Mouse (Mus musculus) spleen, embryonic (tissue): ENCODE results near the gene Them7.

ENCODE experiments used
- CTCF ChIA-PET: fragments of 350-600 bp; sonication (Branson Sonifier 250); formaldehyde crosslinking; loops from one replicate; lab custom pipeline; 2022; lab: Charles Lee

Them7 gene

DNA sequence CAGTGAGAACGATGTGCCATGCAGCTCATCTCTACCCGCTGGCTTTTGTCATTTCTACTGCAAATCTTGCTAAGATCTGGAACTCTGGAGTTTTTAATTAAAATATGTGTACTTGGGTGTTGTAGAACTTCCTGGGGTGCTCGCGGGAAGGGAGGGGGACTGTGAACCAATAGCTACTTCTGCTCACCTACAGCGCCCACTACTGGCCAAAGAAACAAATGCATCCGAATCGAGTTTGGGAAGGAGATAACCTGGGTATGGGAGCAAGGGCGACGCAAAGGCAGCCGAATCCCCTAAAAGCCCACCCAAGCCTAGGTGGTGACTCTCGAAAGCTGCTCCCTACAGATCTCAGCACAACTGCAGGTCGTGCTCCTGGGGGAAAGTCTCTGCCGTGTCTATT lies 87.3 kb downstream of the Them7 start:
- CTCF ChIA-PET: no interaction called here

DNA sequence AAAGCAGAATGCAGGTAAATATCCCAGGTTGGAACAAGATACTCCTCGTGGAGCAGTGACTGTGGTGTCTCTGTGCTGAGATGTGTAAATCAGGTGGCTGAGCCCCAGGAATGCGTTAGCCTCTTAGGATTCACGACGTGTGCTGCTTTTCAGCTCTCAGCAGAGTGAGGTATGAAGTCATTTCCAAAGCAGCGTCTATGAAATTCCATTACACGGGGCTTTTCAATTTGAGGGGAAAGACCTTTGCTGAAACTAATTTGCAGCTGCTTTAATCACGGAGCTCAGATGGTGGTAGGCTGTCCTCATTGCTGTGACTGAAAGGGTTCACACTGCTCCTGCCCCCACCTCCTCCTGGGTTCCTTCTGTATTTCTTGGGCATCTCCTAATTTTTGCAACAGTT lies 87.9 kb downstream of the Them7 start:
- CTCF ChIA-PET: no interaction called here

DNA sequence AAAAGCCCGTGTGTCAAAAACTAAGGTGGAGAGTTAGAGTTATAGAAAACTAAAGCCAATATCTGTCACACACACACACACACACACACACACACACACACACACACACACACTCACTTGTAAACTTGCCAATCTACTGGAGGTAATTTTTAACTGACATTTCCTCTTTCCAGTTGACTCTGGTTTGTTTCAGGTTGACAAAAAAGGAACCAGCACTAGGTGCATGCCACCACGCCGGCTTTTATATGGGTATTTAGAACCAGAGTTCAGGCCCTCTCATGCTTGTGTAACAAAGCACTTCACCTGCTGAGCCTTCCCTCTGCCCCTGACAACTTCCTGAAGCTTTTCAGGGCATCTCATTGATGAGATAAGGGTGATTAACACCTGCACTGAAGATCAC lies 89.0 kb downstream of the Them7 start:
- CTCF ChIA-PET: no interaction called here

DNA sequence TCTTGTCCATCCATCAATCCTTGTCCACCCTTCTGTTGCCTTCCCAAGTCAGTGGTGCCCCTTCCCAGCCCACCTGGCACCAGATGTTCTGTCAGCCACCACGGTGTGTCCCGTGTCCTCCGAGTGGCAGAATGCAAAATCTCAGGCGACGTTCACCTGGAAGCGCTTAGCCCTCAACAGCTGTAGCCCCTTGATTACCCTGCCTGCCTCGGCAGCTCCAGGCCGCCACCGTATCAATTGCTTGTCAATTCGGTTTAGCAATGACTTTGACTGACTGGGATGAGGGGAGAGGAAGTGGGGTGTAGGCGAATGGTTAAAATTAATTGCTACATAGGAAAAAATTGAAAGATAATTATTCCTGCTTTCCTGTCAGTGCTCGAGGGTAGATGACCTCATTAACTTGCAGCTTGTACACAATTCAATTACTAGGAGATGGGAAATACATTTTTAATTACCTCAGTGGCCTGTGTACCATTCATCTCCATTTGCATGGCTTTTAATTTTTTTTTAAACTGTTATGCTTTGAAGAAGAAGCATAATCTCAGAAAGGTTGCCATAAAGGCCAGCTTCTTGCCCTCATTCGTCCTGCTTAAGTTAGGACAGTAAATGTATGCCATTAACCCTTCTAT lies 93.5 kb downstream of the Them7 start:
- CTCF ChIA-PET: no interaction called here

DNA sequence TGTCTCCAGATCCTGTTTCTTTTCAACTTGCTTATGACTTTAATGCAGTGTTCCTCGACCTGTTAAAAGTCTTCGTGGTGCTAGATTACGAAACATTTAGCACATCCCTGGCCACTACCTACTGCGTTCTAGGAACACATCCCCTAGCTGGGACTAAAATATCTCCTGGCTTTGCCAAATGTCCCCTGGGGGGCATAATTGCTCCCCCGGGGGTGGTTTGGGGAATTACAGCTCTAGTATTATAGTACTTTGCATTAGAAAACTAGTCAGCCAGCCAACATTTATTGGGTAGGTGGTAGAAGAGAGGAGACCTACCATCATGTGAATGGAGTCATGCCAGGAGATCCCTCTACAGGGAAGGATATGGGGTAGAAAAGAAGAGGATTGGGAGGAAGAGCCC lies 101.9 kb downstream of the Them7 start:
- CTCF ChIA-PET: no interaction called here

DNA sequence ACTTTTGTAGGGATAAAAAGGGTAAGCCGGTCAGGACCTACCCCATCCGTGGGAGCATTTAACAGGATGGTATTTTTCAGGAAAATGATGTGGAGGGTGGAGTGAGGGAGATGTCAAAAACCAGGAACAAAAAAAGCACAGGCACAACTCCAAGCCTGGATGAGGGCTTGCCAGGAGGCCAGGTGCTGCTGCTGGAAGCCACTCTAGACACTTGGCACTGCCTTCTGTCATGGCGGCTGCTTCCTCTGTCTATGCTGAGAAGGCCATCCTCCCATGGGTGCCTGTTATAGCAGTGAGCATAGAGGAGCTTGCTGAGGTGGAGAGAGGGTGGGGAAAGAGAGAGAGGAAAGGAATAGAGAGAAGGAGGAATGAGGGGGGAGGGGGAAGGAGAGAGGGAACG lies 105.9 kb downstream of the Them7 start:
- CTCF ChIA-PET: no interaction called here

DNA sequence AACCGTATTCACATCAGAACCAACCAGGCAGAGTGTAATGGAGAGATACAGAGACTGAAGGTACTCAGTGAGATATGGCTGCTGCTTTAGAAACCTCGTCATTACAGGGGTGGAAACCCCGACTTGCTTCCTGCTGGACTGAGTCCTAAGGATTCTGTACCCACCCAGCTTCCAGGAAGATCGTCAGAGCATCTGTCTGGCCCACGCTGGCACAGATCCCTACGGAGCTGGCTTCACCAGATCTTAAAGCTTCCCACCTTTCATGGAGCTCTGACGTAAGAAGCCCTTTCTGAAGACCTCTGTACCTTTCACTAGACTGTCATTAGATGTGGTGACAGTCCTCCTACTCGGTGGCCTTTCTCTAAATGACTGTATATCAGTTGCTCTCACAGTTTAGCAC lies 109.0 kb downstream of the Them7 start:
- CTCF ChIA-PET: no interaction called here

DNA sequence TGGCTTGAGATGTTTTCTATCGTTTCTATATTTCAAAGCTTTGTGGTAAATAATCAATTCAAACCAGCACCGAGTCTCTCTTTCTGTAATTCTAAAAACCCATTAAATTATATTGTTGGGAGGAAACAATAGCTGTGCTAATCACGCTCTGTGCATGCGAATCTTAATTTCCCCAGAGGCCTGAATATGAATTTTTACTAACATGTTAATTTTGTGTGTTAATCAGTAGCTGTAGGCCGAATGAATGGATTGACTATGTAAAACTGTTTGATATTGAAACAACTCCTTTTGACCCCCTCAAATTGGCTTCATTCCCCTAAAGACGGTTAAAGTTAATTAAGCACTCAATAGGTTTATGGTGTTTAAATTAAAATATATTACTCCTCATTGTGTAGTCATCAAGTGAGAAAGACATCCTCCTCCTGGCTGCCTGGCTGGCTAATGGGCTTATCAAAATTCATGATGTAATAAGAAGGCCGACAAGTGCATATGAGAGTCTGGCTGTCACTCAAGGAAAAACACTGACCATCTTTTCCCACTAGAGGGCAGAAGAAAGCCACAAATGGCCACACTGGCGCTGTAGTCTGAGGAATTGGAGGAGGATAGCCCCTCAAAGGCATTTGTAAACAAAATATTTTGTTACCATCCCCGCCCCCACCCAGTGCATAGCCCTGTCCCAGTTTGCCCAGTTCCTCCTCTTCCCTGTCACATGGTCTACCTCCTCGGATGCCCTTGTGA lies 110.0 kb downstream of the Them7 start:
- CTCF ChIA-PET: interaction anchor here (0.5 to 0.7 kb wide), 2 partner anchors 203 to 751 kb away, joined by 3 read pairs; no protein-coding TSS in a partner anchor

DNA sequence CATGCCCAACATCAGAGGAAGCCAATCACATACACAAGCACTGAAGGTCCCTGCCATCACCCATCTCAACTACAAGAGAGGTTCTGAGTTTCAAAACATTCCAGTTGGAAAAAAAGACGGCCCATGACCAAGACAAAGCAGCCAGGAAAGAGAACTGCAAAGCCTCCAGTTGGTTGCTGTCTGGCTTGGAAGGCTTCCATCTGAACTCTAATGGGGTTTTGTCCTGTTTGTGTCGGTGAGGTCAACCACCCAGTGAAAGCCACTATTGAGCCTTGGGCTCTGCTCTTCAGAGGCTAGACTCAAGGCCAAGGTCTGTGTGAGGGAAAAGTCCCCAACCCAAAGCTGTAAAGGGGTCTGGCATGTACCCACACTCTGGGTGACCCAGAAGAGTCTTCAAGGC lies 111.5 kb downstream of the Them7 start:
- CTCF ChIA-PET: no interaction called here

DNA sequence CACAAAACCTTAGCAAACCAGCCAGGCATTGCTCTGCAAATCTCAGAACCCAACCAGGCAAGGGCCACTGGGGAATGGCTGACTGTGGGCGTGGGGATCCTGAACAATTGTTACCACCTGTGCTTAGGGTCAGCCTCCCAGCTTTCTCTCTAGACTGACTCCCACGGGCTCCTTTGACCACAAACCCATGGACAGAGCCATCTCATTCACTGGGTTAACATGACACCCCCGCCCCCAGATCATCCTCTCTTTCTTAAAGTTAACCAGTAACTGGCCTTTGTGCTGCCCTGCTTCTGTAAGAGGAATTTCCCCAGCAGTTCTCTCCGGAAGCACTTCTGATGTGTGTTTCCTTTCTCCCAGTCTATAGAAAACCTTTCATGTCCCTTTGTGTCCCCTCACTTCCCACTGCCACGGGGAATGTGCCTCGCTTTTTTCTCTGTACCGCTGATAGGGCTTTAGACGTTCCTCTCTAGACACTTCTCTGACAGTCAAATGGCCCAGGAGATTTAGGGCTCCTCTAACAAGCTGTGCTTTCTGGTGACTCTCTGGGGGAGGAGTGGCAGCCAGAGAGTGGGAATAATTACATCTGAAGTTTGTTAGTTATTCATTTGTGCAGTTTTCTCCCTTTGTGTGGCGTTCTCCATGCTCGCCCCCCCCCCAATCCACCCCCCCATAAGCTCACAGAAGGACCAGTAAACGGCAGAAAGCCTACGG lies 112.4 kb downstream of the Them7 start:
- CTCF ChIA-PET: interaction anchor here (0.6 kb wide), 1 partner anchor 920 kb away, joined by 3 read pairs; no protein-coding TSS in a partner anchor

DNA sequence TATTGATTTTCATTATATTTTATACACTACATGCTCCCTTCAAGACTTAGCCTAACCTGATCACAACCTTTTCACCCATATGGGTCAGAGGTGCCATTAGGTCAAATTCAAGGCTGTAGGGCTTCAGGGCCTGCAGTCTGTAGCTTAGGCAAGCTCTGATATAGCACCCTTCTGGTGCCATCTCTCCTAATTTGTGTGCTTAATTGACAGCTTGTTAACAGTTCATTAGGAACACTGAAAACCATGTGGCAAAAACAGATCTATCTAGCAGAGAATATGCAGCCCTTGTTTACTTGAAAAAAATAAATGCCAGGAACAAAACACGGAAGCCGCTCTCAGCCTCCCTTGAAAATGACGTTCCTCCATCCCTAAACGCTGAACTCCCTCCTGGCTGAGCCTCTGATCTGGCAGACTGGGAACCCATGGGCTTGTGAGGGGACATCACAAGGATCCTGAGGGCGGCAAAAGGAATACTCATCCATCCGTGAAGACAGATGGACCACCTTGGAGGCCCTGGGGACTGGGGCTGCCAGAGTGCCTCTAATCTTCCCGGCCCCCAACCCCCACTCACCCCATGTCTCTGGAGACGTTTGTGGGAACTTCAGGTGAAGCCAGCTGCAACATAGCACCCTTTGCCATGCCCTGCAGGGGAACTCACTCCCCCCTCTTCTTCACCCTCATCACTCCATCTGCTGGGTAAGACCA lies 113.2 kb downstream of the Them7 start:
- CTCF ChIA-PET: interaction anchor here (0.6 kb wide), 1 partner anchor 920 kb away, joined by 3 read pairs; no protein-coding TSS in a partner anchor

DNA sequence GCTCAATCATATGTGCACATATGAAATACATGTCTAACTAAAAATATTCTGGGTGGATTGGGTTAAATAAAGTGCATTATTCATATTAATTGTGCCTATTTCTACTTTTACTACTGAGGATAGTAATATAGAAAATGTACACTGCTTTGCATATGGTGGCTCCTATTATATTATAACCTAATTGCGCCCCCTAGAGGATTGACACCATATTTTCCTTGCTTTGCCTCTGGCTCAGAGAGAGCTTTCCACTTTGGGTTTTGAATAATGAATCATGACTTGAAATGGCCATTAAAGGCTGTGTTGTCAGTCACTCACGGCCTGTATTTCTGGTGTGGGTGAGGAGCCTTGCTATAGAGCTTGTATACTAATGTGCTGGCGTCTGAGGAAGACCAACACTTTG lies 115.9 kb downstream of the Them7 start:
- CTCF ChIA-PET: no interaction called here

DNA sequence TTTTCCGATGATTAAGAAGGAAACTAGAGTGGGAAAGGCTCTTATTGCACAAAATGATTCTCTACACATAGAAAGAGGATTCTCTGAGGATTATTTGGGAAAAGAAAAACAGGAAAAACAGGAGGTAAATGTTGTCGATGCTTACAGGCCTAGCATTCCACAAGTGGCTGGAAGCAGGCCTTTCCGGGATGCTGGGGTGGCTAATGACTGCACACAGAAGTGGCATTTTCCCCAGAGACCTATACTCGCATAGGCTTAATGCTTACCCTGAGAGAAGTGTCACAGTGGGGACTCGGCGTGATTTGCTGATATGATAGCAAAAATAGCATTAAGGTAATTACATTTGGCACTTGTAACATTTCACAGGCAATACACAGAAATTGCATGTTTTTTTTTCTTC lies 124.8 kb downstream of the Them7 start:
- CTCF ChIA-PET: no interaction called here

DNA sequence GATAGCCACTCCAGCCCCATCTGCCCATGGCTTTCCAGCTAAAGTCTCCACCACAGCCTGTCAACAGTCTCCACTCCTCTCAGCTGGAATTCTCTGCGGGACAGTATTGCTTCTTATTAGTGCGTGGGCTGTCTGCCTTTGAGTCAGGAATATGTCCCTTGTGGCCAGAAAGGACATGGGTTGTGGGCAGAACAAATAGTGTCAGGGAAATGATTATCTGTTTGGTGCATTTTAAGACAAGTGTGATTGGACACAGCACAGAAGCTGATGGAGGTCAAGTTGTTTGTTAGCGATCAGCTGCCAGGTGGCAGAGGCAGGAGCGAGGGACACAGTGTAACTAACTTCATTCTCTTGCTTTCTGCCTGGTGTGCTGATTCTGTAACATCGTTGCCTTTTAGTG lies 132.7 kb downstream of the Them7 start:
- CTCF ChIA-PET: no interaction called here

DNA sequence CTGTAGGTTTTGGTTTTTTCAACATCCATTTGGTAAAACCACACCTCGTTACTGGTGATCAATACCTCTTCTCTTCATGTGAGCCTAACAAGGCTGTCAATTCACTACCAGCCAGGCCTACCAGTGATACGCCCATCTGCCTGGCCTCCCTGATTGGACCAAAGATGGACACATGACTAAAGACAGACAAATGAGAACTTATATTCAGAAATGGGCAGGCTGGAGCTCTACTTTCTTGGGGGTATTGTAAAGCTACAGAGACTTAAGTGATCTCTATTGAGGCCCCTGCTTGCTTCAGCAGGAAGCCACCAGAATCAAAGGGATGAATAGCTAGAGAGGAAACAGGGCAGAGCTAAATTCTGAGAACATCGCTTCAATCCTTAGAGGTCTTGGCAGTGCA lies 133.9 kb downstream of the Them7 start:
- CTCF ChIA-PET: no interaction called here

DNA sequence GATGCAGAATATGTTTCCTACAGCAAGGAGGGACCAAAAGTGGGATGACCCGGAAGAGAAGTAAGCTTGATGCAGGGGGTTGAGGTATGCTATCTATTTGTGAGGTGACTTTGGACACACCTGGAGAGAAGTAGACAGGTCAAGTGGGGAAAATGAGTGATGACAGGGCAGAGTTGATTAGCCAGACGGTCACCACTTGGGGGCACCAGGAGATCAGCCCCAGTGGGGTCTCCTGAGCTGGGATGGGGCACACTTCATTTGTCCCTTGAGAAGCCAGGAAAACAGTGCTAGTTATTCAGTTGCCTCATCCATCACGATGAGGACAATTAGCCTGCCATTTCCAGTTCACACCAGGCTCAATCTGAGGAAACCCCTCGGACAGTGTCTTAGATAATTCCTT lies 143.5 kb downstream of the Them7 start:
- CTCF ChIA-PET: no interaction called here

DNA sequence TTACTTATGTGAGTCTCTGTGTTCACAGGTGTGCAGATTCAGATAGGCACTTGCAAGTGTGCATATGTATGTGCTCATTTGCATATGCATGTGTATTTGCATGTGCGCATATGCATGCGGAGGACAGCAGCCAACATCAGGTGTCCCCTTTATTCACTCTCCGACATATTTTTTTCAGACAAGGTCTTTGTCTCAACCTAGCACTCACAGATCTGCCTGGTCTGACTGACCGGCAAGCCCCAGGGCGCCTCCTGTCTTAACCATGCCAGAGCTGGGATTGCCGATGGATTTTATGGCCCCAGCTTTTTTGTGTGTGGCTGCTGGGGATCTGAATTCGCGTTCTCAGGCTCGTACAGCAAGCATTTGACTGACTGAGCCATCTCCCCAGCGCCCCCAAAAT lies 146.1 kb downstream of the Them7 start:
- CTCF ChIA-PET: no interaction called here

DNA sequence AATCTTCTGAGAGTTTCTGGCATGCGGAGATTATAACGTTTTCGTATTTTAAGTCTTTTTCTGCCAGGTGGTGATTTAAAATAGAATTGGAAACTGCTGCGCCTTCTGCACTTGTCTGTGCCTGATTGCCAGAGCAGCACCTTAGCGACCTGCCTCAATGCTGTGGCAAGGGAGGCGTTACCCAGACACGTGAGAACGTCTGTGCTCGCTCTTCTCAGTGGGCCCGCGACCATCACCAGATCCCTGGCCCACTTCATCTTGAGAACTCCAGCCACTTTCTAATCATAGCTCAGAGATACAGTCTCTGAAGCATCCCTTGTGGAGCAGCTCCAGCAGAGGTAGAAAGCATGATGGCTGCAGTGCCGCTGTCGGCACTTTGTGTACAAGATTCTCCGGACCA lies 146.6 kb downstream of the Them7 start:
- CTCF ChIA-PET: no interaction called here

DNA sequence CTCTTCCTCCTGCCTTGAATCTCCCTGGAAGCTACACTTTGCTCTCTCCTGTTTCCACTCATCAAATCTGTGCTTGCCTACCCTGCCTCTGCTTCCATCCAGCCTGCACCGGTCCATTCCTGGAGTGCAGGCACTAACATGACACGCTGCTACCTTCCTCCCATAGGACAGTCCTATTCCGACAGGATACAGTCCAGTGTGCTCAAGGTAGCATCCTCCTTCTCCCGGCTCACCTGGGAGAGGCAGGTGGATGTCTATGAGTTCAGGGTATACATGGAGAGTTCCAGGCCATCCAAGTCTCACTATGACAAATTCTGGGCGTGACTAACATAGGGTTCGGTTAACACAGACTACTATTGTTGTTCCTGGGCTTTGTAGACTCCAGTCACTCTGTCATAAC lies 148.0 kb downstream of the Them7 start:
- CTCF ChIA-PET: no interaction called here

DNA sequence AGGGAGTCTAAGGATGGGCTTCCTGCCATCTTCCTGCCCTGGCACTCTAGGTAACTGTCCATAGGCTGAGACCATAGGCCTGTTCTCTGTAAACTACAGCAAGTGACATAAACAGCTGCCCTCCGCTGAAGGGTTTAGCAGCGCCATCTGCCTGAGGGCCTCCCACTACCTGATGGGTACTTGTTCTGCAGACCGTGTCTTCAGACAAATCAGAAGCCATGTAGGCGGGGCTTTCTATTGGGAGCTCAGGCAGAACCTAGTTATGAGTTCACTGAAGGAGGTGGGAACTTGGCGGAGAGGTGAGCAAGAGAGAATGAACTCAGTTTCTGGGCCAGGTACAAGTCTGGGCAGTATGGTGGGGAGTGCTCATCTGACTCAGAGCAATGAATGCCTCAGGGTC lies 148.6 kb downstream of the Them7 start:
- CTCF ChIA-PET: no interaction called here

DNA sequence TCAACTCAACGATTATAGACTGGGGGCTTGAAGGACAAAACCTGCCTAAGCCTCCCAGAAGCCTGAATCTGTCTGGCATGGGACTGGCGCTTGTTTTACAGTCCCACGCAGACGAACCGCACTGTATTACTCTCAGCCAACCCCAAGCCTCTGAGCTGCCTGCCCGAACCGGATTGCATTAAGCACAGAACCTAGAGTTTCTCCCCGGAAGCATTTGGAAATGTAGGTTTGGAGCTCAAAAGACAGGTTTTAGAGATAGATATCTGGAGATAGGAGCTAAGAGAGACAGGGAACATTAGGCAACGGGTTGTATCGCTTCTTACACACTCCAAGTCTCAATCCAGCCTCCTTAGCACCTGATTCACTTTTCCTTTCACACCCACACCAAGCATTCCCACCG lies 149.5 kb downstream of the Them7 start:
- CTCF ChIA-PET: no interaction called here

DNA sequence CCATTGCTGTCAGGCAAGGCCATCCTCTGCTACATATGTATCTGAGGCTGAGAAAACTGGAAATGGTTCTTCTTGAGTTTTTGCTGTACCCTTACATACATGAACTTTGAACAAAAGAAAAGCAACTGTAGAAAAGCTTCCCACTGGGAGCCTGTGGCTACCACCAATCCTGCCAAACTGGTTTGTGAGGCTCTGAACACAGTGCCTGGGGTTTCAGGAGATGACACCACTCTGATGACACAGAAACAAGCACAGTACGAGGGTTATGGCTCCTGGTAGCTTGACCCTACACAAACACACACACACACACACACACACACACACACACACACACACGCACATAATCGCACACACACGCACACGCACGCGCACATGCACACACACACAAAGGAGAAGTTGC lies 151.1 kb downstream of the Them7 start:
- CTCF ChIA-PET: no interaction called here
